Mouse (Mus musculus) brown adipose tissue, adult 24 weeks (tissue): ENCODE results near the gene Ulk4. TPM values are rescaled to one million over a fixed set of nuclear protein-coding genes. Genes with fewer than 3 reads are reported as not detected.

Experiments used
- H3K27ac ChIP-seq: fragments of 200-500 bp; replicated peaks from 2 replicates; pipeline ENCODE4 v1.5.1; 2012; ENCODE audit warnings: low read depth, mild to moderate bottlenecking, low read length
- H3K4me1 ChIP-seq: fragments of 200-500 bp; 2 replicates; pipeline ENCODE4 v1.6.1; 2012; ENCODE audit warnings: low read length, mixed read lengths; ENCODE audit not compliant: control insufficient read depth, insufficient read depth, insufficient read length
- H3K4me3 ChIP-seq: fragments of 200-500 bp; 2 replicates; pipeline ENCODE4 v1.5.1; 2012; ENCODE audit warnings: low read depth, mild to moderate bottlenecking, low read length, moderate library complexity; ENCODE audit not compliant: insufficient read depth
- polyA plus RNA-seq: library from polyadenylated mRNA; stranded (reverse); fragments of >200 nt; gene quantifications from 2 replicates; pipeline ENCODE4 v1.2.4, GENCODE M21; 2012; ENCODE audit not compliant: missing spikeins, insufficient read depth, insufficient read length

The Ulk4 gene
- polyA plus RNA-seq, 1 experiment = not detected

- H3K4me3 ChIP-seq = no peak overlapping the region
Measured at GRCm38 (mm10) chr9:121092568-121092967, 184.4 kb downstream of the Ulk4 start.

GRCm38 (mm10) chr9:121091016-121091735, 185.8 kb downstream of the Ulk4 start:
- Histone ChIP-seq H3K4me3 (no peak overlapping the region), H3K27ac (no peak overlapping the region), H3K4me1 (no peaks in the 10 kb centered on the region)

More at GRCm38 (mm10) chr9:121092568-121092967, 184.4 kb downstream of the Ulk4 start:
- no peak overlapping the region for H3K27ac ChIP-seq
- no peaks in the 10 kb centered on the region for H3K4me1 ChIP-seq

GRCm38 (mm10) chr9:121087661-121088060, 189.3 kb downstream of the Ulk4 start:
- Histone ChIP-seq H3K4me1 (no peaks in the 10 kb centered on the region), H3K27ac (no peak overlapping the region), H3K4me3 (no peak overlapping the region)

GRCm38 (mm10) chr9:121084191-121084590, 192.8 kb downstream of the Ulk4 start:
- Histone ChIP-seq H3K27ac (no peak overlapping the region), H3K4me3 (no peak overlapping the region), H3K4me1 (no peaks in the 10 kb centered on the region)

- H3K4me3 ChIP-seq = no peak overlapping the region
- H3K4me1 ChIP-seq = no peaks in the 10 kb centered on the region
- no peak overlapping the region for H3K27ac ChIP-seq
Measured at GRCm38 (mm10) chr9:121080834-121081233, 196.2 kb downstream of the Ulk4 start.

- no peaks in the 10 kb centered on the region for H3K4me1 ChIP-seq
- H3K4me3 ChIP-seq = no peak overlapping the region
- no peak overlapping the region for H3K27ac ChIP-seq
Measured at GRCm38 (mm10) chr9:121080413-121080812, 196.6 kb downstream of the Ulk4 start.

- no peaks in the 10 kb centered on the region for H3K4me1 ChIP-seq
- no peak overlapping the region for H3K4me3 ChIP-seq
- no peak overlapping the region for H3K27ac ChIP-seq
Measured at GRCm38 (mm10) chr9:121079388-121080088, 197.5 kb downstream of the Ulk4 start.

- no peak overlapping the region for H3K27ac ChIP-seq
- no peak overlapping the region for H3K4me3 ChIP-seq
Measured at GRCm38 (mm10) chr9:121076291-121076690, 200.7 kb downstream of the Ulk4 start.

GRCm38 (mm10) chr9:121075246-121075645, 201.8 kb downstream of the Ulk4 start:
- Histone ChIP-seq H3K27ac (no peak overlapping the region), H3K4me1 (no peaks in the 10 kb centered on the region), H3K4me3 (no peak overlapping the region)

More at GRCm38 (mm10) chr9:121076291-121076690, 200.7 kb downstream of the Ulk4 start:
- H3K4me1 ChIP-seq = no peaks in the 10 kb centered on the region

- H3K27ac ChIP-seq = no peak overlapping the region
- no peaks in the 10 kb centered on the region for H3K4me1 ChIP-seq
- no peak overlapping the region for H3K4me3 ChIP-seq
Measured at GRCm38 (mm10) chr9:121074726-121075125, 202.3 kb downstream of the Ulk4 start.

GRCm38 (mm10) chr9:121072127-121072757, 204.8 kb downstream of the Ulk4 start:
- H3K4me3 ChIP-seq = no peak overlapping the region
- no peak overlapping the region for H3K27ac ChIP-seq
- no peaks in the 10 kb centered on the region for H3K4me1 ChIP-seq

GRCm38 (mm10) chr9:121071461-121072126, 205.4 kb downstream of the Ulk4 start:
- Histone ChIP-seq H3K4me1 (no peaks in the 10 kb centered on the region), H3K4me3 (no peak overlapping the region), H3K27ac (no peak overlapping the region)

GRCm38 (mm10) chr9:121071050-121071449, 205.9 kb downstream of the Ulk4 start:
- no peaks in the 10 kb centered on the region for H3K4me1 ChIP-seq
- H3K27ac ChIP-seq = no peak overlapping the region
- H3K4me3 ChIP-seq = no peak overlapping the region

GRCm38 (mm10) chr9:121068115-121068514, 208.9 kb downstream of the Ulk4 start:
- H3K27ac ChIP-seq = no peak overlapping the region
- no peaks in the 10 kb centered on the region for H3K4me1 ChIP-seq
- H3K4me3 ChIP-seq = no peak overlapping the region

GRCm38 (mm10) chr9:121067043-121067442, 210.0 kb downstream of the Ulk4 start:
- Histone ChIP-seq H3K4me1 (no peaks in the 10 kb centered on the region; the same call in 1 of the 2 replicates), H3K27ac (no peak overlapping the region), H3K4me3 (no peak overlapping the region)
